Mouse (Mus musculus) limb, embryonic 13.5 days (tissue): ENCODE measurements around the gene Pde12. TPM values are rescaled to one million over a fixed set of nuclear protein-coding genes. Genes with fewer than 3 reads are reported as not detected.

Experiments used
- ATAC-seq: fragments of 200-750 bp; cut with Nextera tagmentation; 2 replicates; pipeline ENCODE4 v1.8.0; 2017; ENCODE audit warnings: low read depth, moderate number of reproducible peaks, moderate TSS enrichment; ENCODE audit not compliant: low FRiP score
- H3K27ac ChIP-seq: fragments of 300-500 bp; sonication (generic); 2 replicates; pipeline ENCODE4 v1.5.1; 2015; ENCODE audit warnings: inconsistent platforms, mild to moderate bottlenecking, moderate library complexity
- H3K27me3 ChIP-seq: fragments of 300-500 bp; sonication (generic); 2 replicates; pipeline ENCODE4 v1.6.1; 2015; ENCODE audit warnings: mild to moderate bottlenecking, inconsistent platforms
- H3K36me3 ChIP-seq: fragments of 300-500 bp; sonication (generic); 2 replicates; pipeline ENCODE4 v1.6.1; 2015; ENCODE audit warnings: inconsistent platforms, mild to moderate bottlenecking, moderate library complexity
- H3K4me1 ChIP-seq: fragments of 300-500 bp; sonication (generic); 2 replicates; pipeline ENCODE4 v1.6.1; 2015; ENCODE audit warnings: inconsistent platforms
- H3K4me2 ChIP-seq: fragments of 300-500 bp; sonication (generic); replicated peaks from 2 replicates; pipeline ENCODE4 v1.6.1; 2015; ENCODE audit warnings: inconsistent platforms, mild to moderate bottlenecking, moderate library complexity
- H3K4me3 ChIP-seq: fragments of 300-500 bp; sonication (generic); 2 replicates; pipeline ENCODE4 v1.5.1; 2015; ENCODE audit warnings: moderate library complexity, mild to moderate bottlenecking, inconsistent platforms
- H3K9ac ChIP-seq: fragments of 300-500 bp; sonication (generic); 2 replicates; pipeline ENCODE4 v1.6.1; 2015; ENCODE audit warnings: mild to moderate bottlenecking, inconsistent platforms
- H3K9me3 ChIP-seq: fragments of 300-500 bp; sonication (generic); 2 replicates; pipeline ENCODE4 v1.6.1; 2016; ENCODE audit warnings: inconsistent platforms
- WGBS: fragments of 180-500 bp; shearing (Covaris S2); methylation state at CpG from one replicate; pipeline ENCODE4 v1.1.7; 2015; 5-methylcytosine and 5-hydroxymethylcytosine counted together
- polyA plus RNA-seq: library from polyadenylated mRNA; unstranded; fragments of >200 nt; fragmentation: Nextera tagmentation; extraction: Ambion mirVana; gene quantifications from 2 replicates; pipeline ENCODE4 v1.2.1, GENCODE M21; 2015

The Pde12 gene
- polyA plus RNA-seq, 1 experiment from 2014 or later: 9.4 TPM

DNA sequence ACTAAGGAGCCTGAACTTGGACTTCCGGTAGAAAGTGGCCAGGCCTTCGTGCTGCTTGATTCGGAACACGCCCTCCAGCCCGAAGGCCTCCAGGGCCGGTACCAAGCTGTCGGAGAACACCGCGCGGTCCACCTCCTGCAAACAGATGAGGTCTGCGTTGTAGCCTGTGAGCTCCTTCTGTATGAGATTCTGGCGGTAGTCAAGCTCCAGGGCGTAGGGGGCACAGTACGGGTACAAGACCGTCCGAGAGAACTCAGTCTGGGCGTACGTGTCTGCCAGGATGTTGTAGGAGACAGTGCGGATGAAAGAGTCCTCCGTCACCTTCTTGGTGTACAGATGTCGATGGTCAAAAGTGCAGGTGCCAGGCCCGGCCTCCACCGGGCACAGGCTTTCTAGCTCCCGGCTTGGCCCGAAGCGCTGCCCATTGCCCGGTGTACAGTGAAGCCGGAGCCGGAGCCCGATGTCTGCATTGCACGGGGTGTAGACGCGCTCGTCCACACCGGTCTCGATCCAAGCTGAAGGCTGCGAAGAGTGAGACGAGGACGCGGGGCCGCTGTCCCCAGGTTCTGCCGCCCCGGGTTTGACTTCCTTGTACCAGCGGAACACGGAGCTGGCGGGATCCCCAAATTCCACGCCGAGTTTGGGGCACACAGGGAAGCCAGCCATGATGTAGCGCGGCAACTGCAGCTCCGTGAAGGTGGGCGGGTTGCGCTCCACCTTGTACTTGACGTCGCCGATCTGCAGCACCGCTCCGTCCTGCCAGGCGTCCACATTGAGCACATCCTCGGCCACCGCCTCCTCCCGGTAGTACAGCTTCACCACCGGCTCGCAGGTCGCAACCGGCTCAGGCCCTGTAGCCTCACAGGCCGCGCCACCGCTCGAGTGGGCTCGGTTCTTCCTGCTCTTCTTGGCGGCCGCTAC is 1.1 kb downstream of the Pde12 start:
- H3K9me3 ChIP-seq: no peaks in the 10 kb centered on the region
- H3K36me3 ChIP-seq: peaks cover 17% of the 10 kb centered on the region
- no peaks in the 10 kb centered on the region for H3K27me3 ChIP-seq
- peak overlapping the region; percentile 79 for H3K9ac ChIP-seq
- peak overlapping the region; percentile 93 for H3K27ac ChIP-seq
- H3K4me1 ChIP-seq: peaks cover 25% of the 10 kb centered on the region
- WGBS: 1% methylated on average over 73 of the region's 73 CpGs
- H3K4me2 ChIP-seq: peak overlapping the region; percentile 99
- H3K4me3 ChIP-seq: peak overlapping the region; percentile 96
- ATAC-seq: peak; percentile 13

DNA sequence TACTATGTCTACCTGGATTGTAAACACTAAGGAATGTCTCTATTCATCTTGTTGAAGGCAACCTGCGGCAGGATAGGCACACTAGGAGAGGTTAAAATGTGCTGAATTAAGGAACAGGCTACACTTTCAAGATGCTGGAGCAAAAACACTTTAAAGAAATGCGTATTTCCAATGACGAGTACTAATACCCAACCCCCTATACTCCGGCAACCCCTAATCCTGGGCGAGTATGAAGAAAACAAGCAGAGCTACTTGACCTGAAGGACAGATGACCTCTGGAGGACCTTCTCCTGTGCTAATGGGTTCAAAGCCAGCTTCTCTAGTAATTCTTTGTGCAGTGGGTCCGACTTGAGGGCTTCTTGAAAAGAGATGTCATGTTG is 1.7 kb downstream of the Pde12 start:
- Histone ChIP-seq H3K4me2 (peak overlapping the region; percentile 99), H3K4me3 (peak overlapping the region; percentile 96), H3K27me3 (no peaks in the 10 kb centered on the region), H3K27ac (no peak overlapping the region), H3K4me1 (peaks cover 25% of the 10 kb centered on the region), H3K9me3 (no peaks in the 10 kb centered on the region), H3K9ac (peak overlapping the region; percentile 79), H3K36me3 (peaks cover 17% of the 10 kb centered on the region)
- ATAC-seq: no peak
- WGBS: 21% methylated on average over 6 of the region's 6 CpGs

GRCm38 (mm10) chr14:26663851-26664250 is 5.8 kb downstream of the Pde12 start:
- Histone ChIP-seq H3K9ac (no peak overlapping the region), H3K9me3 (no peaks in the 10 kb centered on the region), H3K4me2 (no peak overlapping the region), H3K4me3 (no peak overlapping the region), H3K36me3 (peaks cover 17% of the 10 kb centered on the region), H3K27ac (no peak overlapping the region), H3K27me3 (no peaks in the 10 kb centered on the region), H3K4me1 (peaks cover 23% of the 10 kb centered on the region)
- ATAC-seq: no peak
- 82% methylated on average over 2 of the region's 2 CpGs for WGBS

DNA sequence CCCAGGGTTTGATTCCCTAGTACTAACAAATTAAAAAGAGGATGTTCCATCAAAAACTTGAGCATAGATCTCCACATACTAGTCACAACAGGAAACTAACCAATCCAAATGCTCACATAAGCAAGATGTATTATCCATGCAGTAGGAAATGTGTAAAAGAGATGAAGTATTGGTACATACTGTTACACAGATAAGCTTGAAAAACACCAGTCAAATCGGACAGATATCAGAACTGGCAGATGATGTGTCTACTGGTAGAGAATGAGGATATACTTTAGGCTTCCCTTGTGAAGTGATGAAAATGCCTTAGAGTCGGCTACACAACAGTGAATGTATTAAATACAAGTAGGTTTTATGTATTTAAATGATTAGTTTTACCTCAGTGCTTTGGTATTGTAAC is 7.2 kb downstream of the Pde12 start:
- Histone ChIP-seq H3K9me3 (no peaks in the 10 kb centered on the region), H3K9ac (no peak overlapping the region), H3K4me1 (peaks cover 13% of the 10 kb centered on the region), H3K36me3 (peaks cover 24% of the 10 kb centered on the region), H3K4me2 (no peak overlapping the region), H3K27ac (no peak overlapping the region), H3K4me3 (no peak overlapping the region), H3K27me3 (no peaks in the 10 kb centered on the region)
- WGBS: 87% methylated on average over 2 of the region's 2 CpGs
- no peak for ATAC-seq

- H3K27me3 ChIP-seq: no peaks in the 10 kb centered on the region
- H3K4me2 ChIP-seq: no peak overlapping the region
- H3K4me1 ChIP-seq: peaks cover 8% of the 10 kb centered on the region
- H3K9ac ChIP-seq: no peak overlapping the region
- H3K36me3 ChIP-seq: peaks cover 29% of the 10 kb centered on the region
- WGBS: 48% methylated on average over 3 of the region's 3 CpGs
- no peak overlapping the region for H3K27ac ChIP-seq
- H3K4me3 ChIP-seq: no peak overlapping the region
- ATAC-seq: no peak
- H3K9me3 ChIP-seq: no peaks in the 10 kb centered on the region
These were observed 7.7 kb downstream of the Pde12 start for GRCm38 (mm10) chr14:26662016-26662415.

GRCm38 (mm10) chr14:26660233-26660632 is 9.4 kb downstream of the Pde12 start:
- no peak overlapping the region for H3K4me3 ChIP-seq
- no peak for ATAC-seq
- no peak overlapping the region for H3K4me2 ChIP-seq
- peaks cover 31% of the 10 kb centered on the region for H3K36me3 ChIP-seq
- no peak overlapping the region for H3K27ac ChIP-seq
- no peak overlapping the region for H3K9ac ChIP-seq
- no peaks in the 10 kb centered on the region for H3K4me1 ChIP-seq
- 90% methylated on average over 1 of the region's 1 CpGs for WGBS
- no peaks in the 10 kb centered on the region for H3K9me3 ChIP-seq
- no peaks in the 10 kb centered on the region for H3K27me3 ChIP-seq

GRCm38 (mm10) chr14:26658178-26658577 is 11.5 kb downstream of the Pde12 start:
- ATAC-seq: no peak

GRCm38 (mm10) chr14:26651901-26652300 is 17.8 kb downstream of the Pde12 start:
- Histone ChIP-seq H3K27me3 (no peaks in the 10 kb centered on the region), H3K9ac (no peak overlapping the region), H3K4me2 (no peak overlapping the region), H3K27ac (no peak overlapping the region), H3K4me1 (0 out of 2 replicates have a peak, but pooled peaks cover 3% of the 10 kb centered on the region), H3K4me3 (no peak overlapping the region), H3K36me3 (peaks cover 69% of the 10 kb centered on the region), H3K9me3 (no peaks in the 10 kb centered on the region)
- ATAC-seq: no peak

More at GRCm38 (mm10) chr14:26658178-26658577, 11.5 kb downstream of the Pde12 start:
- no peaks in the 10 kb centered on the region for H3K27me3 ChIP-seq
- no peak overlapping the region for H3K4me3 ChIP-seq
- H3K36me3 ChIP-seq: peaks cover 43% of the 10 kb centered on the region
- no peak overlapping the region for H3K4me2 ChIP-seq
- no peak overlapping the region for H3K27ac ChIP-seq
- H3K9me3 ChIP-seq: no peaks in the 10 kb centered on the region
- no peak overlapping the region for H3K9ac ChIP-seq
- no peaks in the 10 kb centered on the region for H3K4me1 ChIP-seq

- Histone ChIP-seq H3K4me1 (peaks cover 13% of the 10 kb centered on the region), H3K36me3 (peaks cover 37% of the 10 kb centered on the region), H3K9me3 (no peaks in the 10 kb centered on the region), H3K4me2 (no peak overlapping the region), H3K27ac (no peak overlapping the region), H3K9ac (no peak overlapping the region), H3K4me3 (no peak overlapping the region), H3K27me3 (no peaks in the 10 kb centered on the region)
- 67% methylated on average over 2 of the region's 2 CpGs for WGBS
- ATAC-seq: no peak
These were observed 21.9 kb downstream of the Pde12 start for GRCm38 (mm10) chr14:26647811-26648210.

GRCm38 (mm10) chr14:26645989-26646650 is 23.6 kb downstream of the Pde12 start:
- H3K4me3 ChIP-seq: 0 out of 2 replicates have a peak overlapping the region, but pooled peaks have one; percentile 3
- peaks cover 24% of the 10 kb centered on the region for H3K36me3 ChIP-seq
- peaks cover 13% of the 10 kb centered on the region for H3K4me1 ChIP-seq
- peak overlapping the region; percentile 45 for H3K4me2 ChIP-seq
- no peak overlapping the region; the same call in 1 of the 2 replicates for H3K9ac ChIP-seq
- ATAC-seq: no peak
- H3K9me3 ChIP-seq: no peaks in the 10 kb centered on the region
- WGBS: 29% methylated on average over 5 of the region's 5 CpGs
- H3K27me3 ChIP-seq: no peaks in the 10 kb centered on the region
- H3K27ac ChIP-seq: peak overlapping the region; percentile 28; the same call in 1 of the 2 replicates

DNA sequence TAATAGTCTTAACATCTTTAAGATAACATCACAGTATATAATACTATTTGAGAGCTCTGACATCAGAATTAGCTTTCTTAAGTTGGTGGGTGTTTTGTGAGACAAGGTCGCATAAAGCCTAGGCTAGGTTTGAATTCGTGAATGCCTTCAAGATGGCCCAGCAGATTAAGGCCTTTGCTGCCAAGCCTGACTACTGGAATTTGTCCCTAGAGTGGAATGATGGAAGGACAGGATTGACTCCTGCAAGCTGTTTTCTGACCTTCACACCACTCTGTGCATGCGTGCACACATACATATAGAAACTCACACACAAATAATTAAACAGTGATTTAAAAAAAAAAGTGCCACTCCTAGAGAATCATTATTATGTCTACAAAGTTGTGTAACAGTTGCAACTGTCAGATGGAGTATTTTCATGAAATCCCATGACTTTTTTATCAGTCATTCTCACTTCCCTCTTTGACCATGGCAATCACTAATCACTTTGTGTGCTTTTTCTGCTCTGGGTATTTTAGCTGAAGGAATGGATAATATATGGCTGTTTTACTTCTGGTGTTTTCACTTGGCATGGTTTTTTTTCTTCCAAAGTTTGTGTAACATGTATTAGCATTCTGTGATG is 26.6 kb downstream of the Pde12 start:
- Histone ChIP-seq H3K36me3 (peaks cover 11% of the 10 kb centered on the region), H3K4me1 (peaks cover 28% of the 10 kb centered on the region), H3K4me2 (no peak overlapping the region), H3K4me3 (no peak overlapping the region), H3K27ac (no peak overlapping the region), H3K9ac (no peak overlapping the region), H3K9me3 (no peaks in the 10 kb centered on the region), H3K27me3 (no peaks in the 10 kb centered on the region)
- no peak for ATAC-seq
- WGBS: 73% methylated on average over 3 of the region's 3 CpGs

GRCm38 (mm10) chr14:26639961-26640360 is 29.7 kb downstream of the Pde12 start:
- 47% methylated on average over 2 of the region's 2 CpGs for WGBS

More at GRCm38 (mm10) chr14:26639961-26640360, 29.7 kb downstream of the Pde12 start:
- H3K27ac ChIP-seq: no peak overlapping the region
- ATAC-seq: no peak
- no peaks in the 10 kb centered on the region for H3K36me3 ChIP-seq
- peak overlapping the region; percentile 69 for H3K4me3 ChIP-seq
- no peaks in the 10 kb centered on the region for H3K27me3 ChIP-seq
- peak overlapping the region; percentile 73 for H3K4me2 ChIP-seq
- peaks cover 24% of the 10 kb centered on the region for H3K4me1 ChIP-seq
- H3K9me3 ChIP-seq: no peaks in the 10 kb centered on the region
- H3K9ac ChIP-seq: peak overlapping the region; percentile 87
